Mouse (Mus musculus) kidney, embryonic 14.5 days (tissue): ENCODE data around the gene Ap1g2. TPM values are rescaled to one million over a fixed set of nuclear protein-coding genes. Genes with fewer than 3 reads are reported as not detected.
A peak's percentile ranks its signal among the peaks of the same experiment; 100 is the strongest.

Experiments
- ATAC-seq: fragments of 200-750 bp; cut with Nextera tagmentation; 2 replicates; pipeline ENCODE4 v1.8.0; 2017; ENCODE audit warnings: moderate number of reproducible peaks, mild to moderate bottlenecking, moderate TSS enrichment, moderate library complexity; ENCODE audit not compliant: low FRiP score, low TSS enrichment
- H3K27ac ChIP-seq: fragments of 300-500 bp; sonication (generic); 2 replicates; pipeline ENCODE4 v1.5.1; 2014; ENCODE audit warnings: low read depth, mild to moderate bottlenecking, low read length, moderate library complexity, mixed read lengths
- H3K27me3 ChIP-seq: fragments of 300-500 bp; sonication (generic); 2 replicates; pipeline ENCODE4 v1.6.1; 2014; ENCODE audit warnings: mild to moderate bottlenecking, low read length; ENCODE audit not compliant: control insufficient read depth, insufficient read depth
- H3K36me3 ChIP-seq: fragments of 300-500 bp; sonication (generic); 2 replicates; pipeline ENCODE4 v1.6.1; 2014; ENCODE audit warnings: low read length, mixed read lengths; ENCODE audit not compliant: control insufficient read depth, insufficient read depth
- H3K4me1 ChIP-seq: fragments of 300-500 bp; sonication (generic); 2 replicates; pipeline ENCODE4 v1.6.1; 2014; ENCODE audit warnings: low read length, mixed read lengths; ENCODE audit not compliant: control insufficient read depth, insufficient read depth
- H3K4me2 ChIP-seq: fragments of 300-500 bp; sonication (generic); replicated peaks from 2 replicates; pipeline ENCODE4 v1.6.1; 2014; ENCODE audit warnings: low read depth, mild to moderate bottlenecking, low read length
- H3K4me3 ChIP-seq: fragments of 300-500 bp; sonication (generic); 2 replicates; pipeline ENCODE4 v1.5.1; 2014; ENCODE audit warnings: mild to moderate bottlenecking, low read length
- H3K9ac ChIP-seq: fragments of 300-500 bp; sonication (generic); 2 replicates; pipeline ENCODE4 v1.6.1; 2014; ENCODE audit warnings: low read depth, mild to moderate bottlenecking, low read length, moderate library complexity
- H3K9me3 ChIP-seq: fragments of 300-500 bp; sonication (generic); 2 replicates; pipeline ENCODE4 v1.6.1; 2016; ENCODE audit warnings: low read length; ENCODE audit not compliant: control insufficient read depth
- WGBS: fragments of 180-500 bp; shearing (Covaris S2); extraction: QIAGEN DNeasy Blood & Tissue Kit; methylation state at CpG from one replicate; pipeline ENCODE4 v1.1.7; 2014; 5-methylcytosine and 5-hydroxymethylcytosine counted together
- polyA plus RNA-seq: library from polyadenylated mRNA; unstranded; fragments of >200 nt; fragmentation: Nextera tagmentation; extraction: Ambion mirVana; gene quantifications from 2 replicates; pipeline ENCODE4 v1.2.1, GENCODE M21; 2014

Gene Ap1g2
- polyA plus RNA-seq, 1 experiment from 2014 or later: 17.8 TPM

- Histone ChIP-seq H3K27me3 (0 out of 2 replicates have a peak, but pooled peaks cover 3% of the 10 kb centered on the region), H3K4me3 (no peak overlapping the region), H3K4me1 (peaks cover 23% of the 10 kb centered on the region), H3K36me3 (no peaks in the 10 kb centered on the region), H3K9me3 (no peaks in the 10 kb centered on the region), H3K27ac (no peak overlapping the region), H3K4me2 (no peak overlapping the region), H3K9ac (no peak overlapping the region)
- WGBS: 87% methylated on average over 12 of the region's 12 CpGs
- ATAC-seq: no peak
Observed at GRCm38 (mm10) chr14:55074416-55074815, 32.0 kb downstream of the Ap1g2 start.

GRCm38 (mm10) chr14:55071756-55072155, 34.6 kb downstream of the Ap1g2 start:
- peak overlapping the region; percentile 23 for H3K4me2 ChIP-seq
- peak overlapping the region; percentile 13; the same call in 1 of the 2 replicates for H3K4me3 ChIP-seq
- 0 out of 2 replicates have a peak, but pooled peaks cover 3% of the 10 kb centered on the region for H3K27me3 ChIP-seq
- no peak overlapping the region for H3K27ac ChIP-seq
- H3K36me3 ChIP-seq: peaks cover 3% of the 10 kb centered on the region; the same call in 1 of the 2 replicates
- peaks cover 9% of the 10 kb centered on the region for H3K4me1 ChIP-seq
- peak; percentile 74 for ATAC-seq
- peak overlapping the region; percentile 25; the same call in 1 of the 2 replicates for H3K9ac ChIP-seq
- 17% methylated on average over 19 of the region's 19 CpGs for WGBS
- H3K9me3 ChIP-seq: no peaks in the 10 kb centered on the region

- no peak overlapping the region for H3K4me3 ChIP-seq
- peaks cover 14% of the 10 kb centered on the region for H3K36me3 ChIP-seq
- peaks cover 15% of the 10 kb centered on the region; the same call in 1 of the 2 replicates for H3K4me1 ChIP-seq
- H3K9me3 ChIP-seq: no peaks in the 10 kb centered on the region
- no peaks in the 10 kb centered on the region for H3K27me3 ChIP-seq
- no peak overlapping the region for H3K9ac ChIP-seq
- ATAC-seq: no peak
- H3K4me2 ChIP-seq: no peak overlapping the region
- WGBS: 89% methylated on average over 8 of the region's 8 CpGs
- no peak overlapping the region for H3K27ac ChIP-seq
Observed at GRCm38 (mm10) chr14:55066042-55066441, 40.4 kb downstream of the Ap1g2 start.

GRCm38 (mm10) chr14:55065391-55065790, 41.0 kb downstream of the Ap1g2 start:
- no peak overlapping the region for H3K4me2 ChIP-seq
- no peak overlapping the region for H3K4me3 ChIP-seq
- H3K9ac ChIP-seq: no peak overlapping the region
- no peak overlapping the region for H3K27ac ChIP-seq
- H3K27me3 ChIP-seq: no peaks in the 10 kb centered on the region
- peaks cover 16% of the 10 kb centered on the region; the same call in 1 of the 2 replicates for H3K4me1 ChIP-seq
- 88% methylated on average over 13 of the region's 13 CpGs for WGBS
- peaks cover 14% of the 10 kb centered on the region for H3K36me3 ChIP-seq
- no peak for ATAC-seq
- H3K9me3 ChIP-seq: no peaks in the 10 kb centered on the region

- Histone ChIP-seq H3K36me3 (peaks cover 14% of the 10 kb centered on the region), H3K9me3 (no peaks in the 10 kb centered on the region), H3K27me3 (no peaks in the 10 kb centered on the region), H3K4me3 (no peak overlapping the region), H3K9ac (no peak overlapping the region), H3K27ac (no peak overlapping the region), H3K4me1 (peaks cover 16% of the 10 kb centered on the region; the same call in 1 of the 2 replicates), H3K4me2 (no peak overlapping the region)
- no peak for ATAC-seq
- WGBS: 79% methylated on average over 35 of the region's 35 CpGs
Observed at GRCm38 (mm10) chr14:55064481-55065370, 41.7 kb downstream of the Ap1g2 start.

GRCm38 (mm10) chr14:55063581-55064381, 42.6 kb downstream of the Ap1g2 start:
- H3K9ac ChIP-seq: no peak overlapping the region
- H3K4me3 ChIP-seq: no peak overlapping the region
- WGBS: 87% methylated on average over 22 of the region's 22 CpGs
- H3K4me1 ChIP-seq: peaks cover 16% of the 10 kb centered on the region; the same call in 1 of the 2 replicates
- H3K27me3 ChIP-seq: no peaks in the 10 kb centered on the region
- no peak overlapping the region for H3K27ac ChIP-seq
- no peaks in the 10 kb centered on the region for H3K9me3 ChIP-seq
- no peak overlapping the region for H3K4me2 ChIP-seq
- H3K36me3 ChIP-seq: peaks cover 14% of the 10 kb centered on the region
- no peak for ATAC-seq

- peak overlapping the region; percentile 28; the same call in 1 of the 2 replicates for H3K9ac ChIP-seq
Observed at GRCm38 (mm10) chr14:55063117-55063516, 43.3 kb downstream of the Ap1g2 start.

GRCm38 (mm10) chr14:55062626-55063025, 43.8 kb downstream of the Ap1g2 start:
- no peaks in the 10 kb centered on the region for H3K9me3 ChIP-seq
- H3K27me3 ChIP-seq: no peaks in the 10 kb centered on the region
- peak; percentile 78 for ATAC-seq
- H3K4me1 ChIP-seq: peaks cover 16% of the 10 kb centered on the region; the same call in 1 of the 2 replicates
- no peak overlapping the region for H3K4me3 ChIP-seq
- peak overlapping the region; percentile 28; the same call in 1 of the 2 replicates for H3K9ac ChIP-seq
- 17% methylated on average over 17 of the region's 17 CpGs for WGBS
- H3K4me2 ChIP-seq: peak overlapping the region; percentile 33
- no peak overlapping the region for H3K27ac ChIP-seq
- peaks cover 14% of the 10 kb centered on the region for H3K36me3 ChIP-seq

More at GRCm38 (mm10) chr14:55063117-55063516, 43.3 kb downstream of the Ap1g2 start:
- Histone ChIP-seq H3K27ac (no peak overlapping the region), H3K9me3 (no peaks in the 10 kb centered on the region), H3K4me1 (peaks cover 16% of the 10 kb centered on the region; the same call in 1 of the 2 replicates), H3K4me2 (peak overlapping the region; percentile 33), H3K36me3 (peaks cover 14% of the 10 kb centered on the region), H3K27me3 (no peaks in the 10 kb centered on the region), H3K4me3 (no peak overlapping the region)
- 75% methylated on average over 5 of the region's 5 CpGs for WGBS
- ATAC-seq: no peak
